Comparison of ENCODE assay signal across 8 mouse cellular contexts in genomic region chr17:57335673-57336303, GRCm38 (mm10). TPM values are rescaled to one million over a fixed set of nuclear protein-coding genes. Genes with fewer than 3 reads are reported as not detected.
DNase-seq lines count a peak whose midpoint lies in the region; ATAC-seq lines count a peak whose summit lies in the region.

No protein-coding gene starts in this region.

- H3K27me3 ChIP-seq in hindbrain, embryonic 15.5 days = no peaks in the 10 kb centered on the region

- 0 out of 2 replicates have a peak, but pooled peaks cover 5% of the 10 kb centered on the region for H3K4me1 ChIP-seq in hindbrain, embryonic 15.5 days (replicated peaks)

- no peaks in the 10 kb centered on the region for H3K9me3 ChIP-seq in hindbrain, embryonic 15.5 days

- H3K9ac ChIP-seq in hindbrain, embryonic 15.5 days = peak overlapping the region; percentile 36; the same call in 1 of the 2 replicates

- H3K36me3 ChIP-seq in hindbrain, embryonic 15.5 days = no peaks in the 10 kb centered on the region

- DNase-seq in R1 (ENCODE audit: low read depth, low spot score) = peak; percentile 90
- peak; percentile 86 to 92 for DNase-seq in cerebellum, postnatal 25 days
- DNase-seq in frontal cortex, postnatal 36 days (ENCODE audit: low spot score in 2 of 2) = peak; percentile 90 to 94
- DNase-seq in layer of hippocampus, postnatal 36 days = peak; percentile 86 to 88
- peak; percentile 86 for DNase-seq in lung, postnatal 25 days (ENCODE audit: low spot score)
- DNase-seq in retina, embryonic 14.5 days (ENCODE audit: low spot score) = peak; percentile 95
- DNase-seq in thymus, postnatal 4 days = peak; percentile 94

- no peak overlapping the region for H3K4me3 ChIP-seq in hindbrain, embryonic 15.5 days

- no peak overlapping the region for H3K27ac ChIP-seq in hindbrain, embryonic 15.5 days (replicated peaks)

- 9% methylated on average over 11 of the region's 11 CpGs for WGBS in hindbrain, embryonic 15.5 days

- H3K4me2 ChIP-seq in hindbrain, embryonic 15.5 days = peak overlapping the region; percentile 34; the same call in 1 of the 2 replicates

- peak; percentile 91 for ATAC-seq in hindbrain, embryonic 15.5 days (ENCODE audit: low FRiP score, low read depth)

RNA-seq across cellular contexts. Expression of gene Adgre1, which starts 22.7 kb away (rescaled TPM):
- polyA plus RNA-seq in hindbrain, embryonic 15.5 days (2015; fragmentation: Nextera tagmentation; extraction: Ambion mirVana) = 3.5 and 4.6 TPM in 2 replicates
- 1 to 10 TPM; 5.2 to 5.6 TPM for total RNA-seq in layer of hippocampus, postnatal 36 days (2021)

RNA-seq across cellular contexts. Expression of gene Vav1, which starts 56.9 kb away (rescaled TPM):
- polyA plus RNA-seq in hindbrain, embryonic 15.5 days (2015; fragmentation: Nextera tagmentation; extraction: Ambion mirVana) = 1.7 and 1.8 TPM in 2 replicates
- total RNA-seq in layer of hippocampus, postnatal 36 days (2021) = 1 to 10 TPM; 3.0 to 3.7 TPM
